Mouse (Mus musculus): ENCODE measurements around the gene Ccdc32. TPM values are rescaled to one million over a fixed set of nuclear protein-coding genes. Genes with fewer than 3 reads are reported as not detected.

The Ccdc32 gene
- polyA plus RNA-seq (2012; ENCODE audit: low replicate concordance): 10.2 and 15.1 TPM in 2 replicates

GRCm38 (mm10) chr2:119028941-119029551 is at the start of gene Ccdc32:
TSS of gene Ccdc32 (minus strand) at chr2:119029393.

DNA sequence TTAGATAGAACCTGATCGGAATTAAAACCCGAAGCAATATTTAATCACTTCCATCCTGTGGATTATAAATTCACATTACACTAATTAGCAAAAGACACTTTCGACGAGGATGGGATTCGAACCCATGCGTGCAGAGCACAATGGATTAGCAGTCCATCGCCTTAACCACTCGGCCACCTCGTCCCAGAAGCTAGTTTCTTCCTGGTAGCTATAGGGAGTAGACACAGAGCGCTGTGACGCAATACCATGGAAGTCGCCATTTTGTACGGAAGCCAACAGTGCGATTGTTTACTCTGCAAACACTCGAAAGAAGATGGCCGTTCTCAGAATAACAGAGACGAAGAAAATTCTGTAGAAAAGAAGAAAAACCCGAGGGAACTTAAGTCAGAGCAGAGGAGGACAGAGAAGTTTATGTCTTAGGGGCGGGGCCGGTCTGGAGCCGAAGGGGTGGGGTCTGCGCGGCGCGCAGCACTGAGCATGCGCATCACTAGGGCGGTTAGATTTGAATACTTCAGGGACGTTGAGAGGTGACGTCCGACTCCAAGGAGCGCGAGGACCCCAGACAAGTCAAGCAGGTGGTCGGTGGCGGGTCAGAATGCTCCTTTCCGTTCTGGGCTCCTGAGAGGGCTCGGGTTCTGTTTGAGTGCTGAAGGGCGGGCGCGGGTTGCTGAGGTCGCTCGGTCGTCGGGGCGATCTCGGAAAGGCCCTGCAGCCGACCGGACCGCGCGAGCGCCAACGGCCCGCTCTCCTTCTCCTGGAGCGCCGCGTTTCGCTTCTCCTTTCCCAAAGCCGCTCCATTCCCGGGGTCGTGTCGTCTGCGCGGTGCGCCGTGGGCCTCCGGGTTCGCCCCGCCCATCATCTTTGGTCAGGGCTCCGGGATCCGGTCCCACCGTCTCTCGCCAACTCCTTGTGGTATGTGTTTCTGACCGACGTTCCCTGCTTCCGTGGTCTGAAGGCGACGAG is 17.7 kb upstream of the Ccdc32 start, which contains the start of gene Knl1:
Gene Knl1, plus strand, starts transcription at position 471 of the 963 bp plus-strand sequence.

GRCm38 (mm10) chr2:119034656-119035396 is 5.6 kb upstream of the Ccdc32 start, which contains the start of gene Rpusd2:
TSS of gene Rpusd2 (plus strand) at chr2:119034790.

Other genes with a start within 250 kb of the Ccdc32 start
- gene Disp2, start 249.7 kb downstream of the Ccdc32 start, polyA plus RNA-seq (2012; ENCODE audit: low replicate concordance): 1.0 and 2.0 TPM in 2 replicates
- gene Knstrn, start 215.4 kb downstream of the Ccdc32 start, polyA plus RNA-seq (2012; ENCODE audit: low replicate concordance): 133 and 304 TPM in 2 replicates
- 2.5 and 14.2 TPM in 2 replicates for gene Ivd, start 167.4 kb downstream of the Ccdc32 start, polyA plus RNA-seq (2012; ENCODE audit: low replicate concordance)
- 73.3 and 92.1 TPM in 2 replicates for gene Bahd1, start 129.0 kb downstream of the Ccdc32 start, polyA plus RNA-seq (2012; ENCODE audit: low replicate concordance)
- 17.7 and 19.2 TPM in 2 replicates for gene Chst14, start 102.9 kb downstream of the Ccdc32 start, polyA plus RNA-seq (2012; ENCODE audit: low replicate concordance)
- gene Rpusd2, start 5.4 kb upstream of the Ccdc32 start, polyA plus RNA-seq (2012; ENCODE audit: low replicate concordance): 5.7 and 6.9 TPM in 2 replicates
- 10.0 and 26.4 TPM in 2 replicates for gene Knl1, start 17.7 kb upstream of the Ccdc32 start, polyA plus RNA-seq (2012; ENCODE audit: low replicate concordance)
- 4.9 and 8.4 TPM in 2 replicates for gene Rad51, start 83.4 kb upstream of the Ccdc32 start, polyA plus RNA-seq (2012; ENCODE audit: low replicate concordance)
- gene Rmdn3, start 127.6 kb upstream of the Ccdc32 start, polyA plus RNA-seq (2012; ENCODE audit: low replicate concordance): 16.2 and 33.0 TPM in 2 replicates
- gene Gchfr, start 138.4 kb upstream of the Ccdc32 start, polyA plus RNA-seq (2012; ENCODE audit: low replicate concordance): 1.4 TPM in 1 of 2 replicates, not detected in the other
- 0.07 and 0.57 TPM in 2 replicates for gene Gm14137, start 145.1 kb upstream of the Ccdc32 start, polyA plus RNA-seq (2012; ENCODE audit: low replicate concordance)
- 10.3 and 20.3 TPM in 2 replicates for gene Zfyve19, start 179.2 kb upstream of the Ccdc32 start, polyA plus RNA-seq (2012; ENCODE audit: low replicate concordance)
- gene Dnajc17, start 179.4 kb upstream of the Ccdc32 start, polyA plus RNA-seq (2012; ENCODE audit: low replicate concordance): 10.6 and 23.8 TPM in 2 replicates
- gene Ppp1r14d, start 200.5 kb upstream of the Ccdc32 start, polyA plus RNA-seq (2012; ENCODE audit: low replicate concordance): not detected in 2 replicates
- gene Spint1, start 208.0 kb upstream of the Ccdc32 start, polyA plus RNA-seq (2012; ENCODE audit: low replicate concordance): 0.13 and 0.59 TPM in 2 replicates
- gene Rhov, start 241.9 kb upstream of the Ccdc32 start, polyA plus RNA-seq (2012; ENCODE audit: low replicate concordance): 0.30 TPM in 1 of 2 replicates, not detected in the other